ENCODE assay signal across 8 mouse cellular contexts in genomic region chr16:91484808-91485700, GRCm38 (mm10). TPM values are rescaled to one million over a fixed set of nuclear protein-coding genes. Genes with fewer than 3 reads are reported as not detected.
DNase-seq lines count a peak whose midpoint lies in the region; ATAC-seq lines count a peak whose summit lies in the region.

Gene Ifnar1, plus strand, starts transcription at chr16:91485238.

- peaks cover 12% of the 10 kb centered on the region for H3K4me1 ChIP-seq in hindbrain, embryonic 14.5 days (replicated peaks; ENCODE audit: control insufficient read depth, insufficient read depth, low read length)

- peak within 1 kb of the TSS; percentile 74 for H3K4me3 ChIP-seq in hindbrain, embryonic 14.5 days (replicated peaks; ENCODE audit: low read length)

- peak within 1 kb of the TSS; percentile 93 for H3K27ac ChIP-seq in hindbrain, embryonic 14.5 days

- H3K36me3 ChIP-seq in hindbrain, embryonic 14.5 days (replicated peaks; ENCODE audit: control insufficient read depth, insufficient read depth) = peaks cover 9% of the 10 kb centered on the region

- ATAC-seq in hindbrain, embryonic 14.5 days (ENCODE audit: low FRiP score) = peak; percentile 99

- no peaks in the 10 kb centered on the region for H3K9me3 ChIP-seq in hindbrain, embryonic 14.5 days (ENCODE audit: control insufficient read depth, low read length)

- DNase-seq in R1 (ENCODE audit: low read depth, low spot score) = peak; percentile 100
- DNase-seq in cerebellum, postnatal 25 days = peak; percentile 98 to 99
- DNase-seq in frontal cortex, postnatal 25 days (ENCODE audit: low spot score in 2 of 2) = peak; percentile 86 to 94
- DNase-seq in hindbrain, embryonic 14.5 days (ENCODE audit: low spot score) = peak; percentile 95
- DNase-seq in layer of hippocampus, postnatal 36 days = peak; percentile 97
- peak; percentile 100 for DNase-seq in lung, postnatal 36 days
- peak; percentile 100 for DNase-seq in retina, postnatal 1 day
- DNase-seq in urinary bladder, adult 18-20 months (ENCODE audit: low spot score in 2 of 2) = peak; percentile 96 to 100

- peak within 1 kb of the TSS; percentile 88 for H3K9ac ChIP-seq in hindbrain, embryonic 14.5 days

- H3K4me2 ChIP-seq in hindbrain, embryonic 14.5 days (replicated peaks) = peak within 1 kb of the TSS; percentile 83

- no peaks in the 10 kb centered on the region for H3K27me3 ChIP-seq in hindbrain, embryonic 14.5 days (ENCODE audit: control insufficient read depth, insufficient read depth, low read length)

- whole genome bisulfite sequencing in hindbrain, embryonic 14.5 days = under 1% methylated on average over 63 of the region's 68 CpGs

RNA-seq across cellular contexts. Expression of gene Ifnar1, which starts in this region (rescaled TPM):
- 47.1 and 48.8 TPM in 2 replicates for polyA plus RNA-seq in hindbrain, embryonic 14.5 days (2014; fragmentation: Nextera tagmentation; extraction: Ambion mirVana)
- total RNA-seq in layer of hippocampus, postnatal 36 days (2021) = 10 to 100 TPM; 45.9 to 51.7 TPM

Comparison
In these comparisons a context has a peak if more than half of its experiments do, and no peak if none do; other contexts are left out.
1. Peak in every context shown above with its lines: DNase-seq, ATAC-seq, H3K4me3 ChIP-seq and H3K27ac ChIP-seq.